Mouse (Mus musculus): Measurements from ENCODE around the gene Abcg1.
A peak's percentile ranks its signal among the peaks of the same experiment; 100 is the strongest.

The Abcg1 gene

GRCm38 (mm10) chr17:31057151-31057890 is at the start of gene Abcg1:
Gene Abcg1 (plus strand): TSS chr17:31057675.
- DNase-seq (ENCODE audit: low read depth in 1 of 2, low spot score in 2 of 2), result no peak

DNA sequence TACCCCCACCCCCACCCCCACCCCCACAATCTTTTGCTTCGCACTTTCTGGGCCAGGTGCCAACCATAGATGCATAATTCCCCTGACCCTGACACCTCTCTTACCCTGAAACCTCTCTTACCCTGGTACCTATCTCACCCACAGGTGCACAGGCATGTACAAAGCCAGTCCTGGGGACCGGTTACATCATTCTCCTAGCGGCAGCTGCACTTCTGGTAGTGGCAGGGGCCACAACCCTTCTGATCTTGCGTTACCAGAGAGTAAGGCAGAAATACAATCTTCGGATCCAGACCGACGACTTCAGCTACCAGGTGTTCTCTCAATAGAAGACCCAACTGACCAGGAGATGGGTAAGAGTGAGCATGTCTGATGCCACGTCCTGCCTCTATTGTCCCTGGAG is 49.1 kb upstream of the Abcg1 start:
- no peak for DNase-seq (ENCODE audit: low read depth in 1 of 2, low spot score in 2 of 2)

GRCm38 (mm10) chr17:31011551-31012394 is 45.7 kb upstream of the Abcg1 start:
- peak in 1 of 2 experiments; percentile 21 for DNase-seq (ENCODE audit: low read depth in 1 of 2, low spot score in 2 of 2)

GRCm38 (mm10) chr17:31018267-31018666 is 39.2 kb upstream of the Abcg1 start:
- DNase-seq (ENCODE audit: low read depth in 1 of 2, low spot score in 2 of 2), result peak; percentile 21 to 45

DNA sequence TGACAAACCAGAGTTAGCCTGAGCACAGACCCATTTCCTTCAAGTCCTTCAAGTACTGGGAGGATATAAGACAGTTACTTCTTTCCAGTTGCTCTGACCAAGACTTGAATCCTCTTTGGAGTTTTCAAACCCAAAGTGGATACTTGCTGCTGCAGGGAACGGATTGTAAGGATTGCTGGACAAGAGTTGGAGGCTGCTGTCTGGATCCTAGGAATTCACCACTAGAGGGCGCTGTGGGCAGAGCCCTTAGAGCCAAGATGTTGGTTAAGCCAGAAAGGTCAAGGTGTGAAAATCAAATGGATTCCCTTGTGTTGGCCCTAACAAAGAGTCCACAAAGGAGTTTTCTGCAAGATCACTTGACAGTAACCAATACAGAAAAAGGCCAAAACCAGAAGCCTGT is 38.0 kb upstream of the Abcg1 start:
- peak in 1 of 2 experiments; percentile 46 for DNase-seq (ENCODE audit: low read depth in 1 of 2, low spot score in 2 of 2)

- DNase-seq (ENCODE audit: low read depth in 1 of 2, low spot score in 2 of 2), result no peak
Measured at GRCm38 (mm10) chr17:31020078-31020477, 37.4 kb upstream of the Abcg1 start.

- no peak for DNase-seq (ENCODE audit: low read depth in 1 of 2, low spot score in 2 of 2)
Measured at GRCm38 (mm10) chr17:31021276-31021675, 36.2 kb upstream of the Abcg1 start.

DNA sequence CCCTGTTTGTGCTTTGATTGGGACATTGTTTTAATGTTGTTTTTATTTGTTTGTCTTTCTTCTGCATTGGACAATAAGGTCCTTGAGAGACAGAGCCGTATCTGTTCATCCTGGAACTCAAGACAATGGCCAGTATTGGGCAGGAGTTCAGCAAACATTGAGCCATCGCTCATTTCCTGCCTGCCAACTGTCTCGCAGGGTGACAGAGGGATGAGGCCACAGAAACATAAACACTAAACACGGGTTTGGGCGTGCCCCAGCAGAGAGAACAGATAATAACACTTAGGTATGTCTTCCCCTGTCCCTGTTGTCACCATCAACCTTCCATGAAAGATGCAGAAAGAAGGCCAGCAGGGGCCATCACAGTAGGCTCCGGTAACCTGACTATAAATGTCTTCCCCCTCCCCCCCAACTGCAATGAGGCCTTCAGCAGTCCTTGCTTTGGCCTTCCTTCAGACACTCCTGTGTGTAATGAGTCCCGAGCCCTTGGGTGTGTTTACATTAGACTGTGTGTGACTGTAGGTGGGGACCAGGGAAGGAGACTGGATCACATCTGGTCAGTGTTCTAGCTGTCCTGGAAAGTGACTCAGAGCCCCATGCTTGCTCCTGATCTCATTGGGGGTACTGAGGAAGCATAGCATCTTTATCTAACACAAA is 33.2 kb upstream of the Abcg1 start:
- DNase-seq (ENCODE audit: low read depth in 1 of 2, low spot score in 2 of 2), result no peak

GRCm38 (mm10) chr17:31024782-31025125 is 32.7 kb upstream of the Abcg1 start:
- no peak for DNase-seq (ENCODE audit: low read depth in 1 of 2, low spot score in 2 of 2)

GRCm38 (mm10) chr17:31026986-31027385 is 30.5 kb upstream of the Abcg1 start:
- DNase-seq (ENCODE audit: low read depth in 1 of 2, low spot score in 2 of 2), result no peak

DNA sequence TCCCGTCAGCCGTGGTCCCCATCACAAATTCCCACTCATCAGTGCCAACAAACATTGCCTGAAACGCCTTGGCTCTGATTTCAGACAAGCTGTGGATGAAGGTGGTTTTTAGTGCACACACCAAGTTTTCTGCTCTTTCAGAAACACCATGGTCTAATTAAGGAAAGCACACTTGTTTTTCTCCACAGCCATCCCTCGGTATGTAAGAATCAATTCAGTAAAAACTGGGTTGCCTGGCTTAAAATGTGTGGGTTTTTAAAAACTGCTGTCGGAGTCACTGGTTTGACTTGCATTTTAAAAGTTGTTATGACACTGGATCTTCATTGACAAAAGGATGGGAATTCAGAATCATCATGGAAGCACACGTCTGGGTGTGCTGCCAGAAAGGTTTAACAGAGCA is 29.8 kb upstream of the Abcg1 start:
- no peak for DNase-seq (ENCODE audit: low read depth in 1 of 2, low spot score in 2 of 2)

- DNase-seq (ENCODE audit: low read depth in 1 of 2, low spot score in 2 of 2), result no peak
Measured at GRCm38 (mm10) chr17:31028821-31029370, 28.6 kb upstream of the Abcg1 start.

- no peak for DNase-seq (ENCODE audit: low read depth in 1 of 2, low spot score in 2 of 2)
Measured at GRCm38 (mm10) chr17:31029407-31029806, 28.1 kb upstream of the Abcg1 start.

DNA sequence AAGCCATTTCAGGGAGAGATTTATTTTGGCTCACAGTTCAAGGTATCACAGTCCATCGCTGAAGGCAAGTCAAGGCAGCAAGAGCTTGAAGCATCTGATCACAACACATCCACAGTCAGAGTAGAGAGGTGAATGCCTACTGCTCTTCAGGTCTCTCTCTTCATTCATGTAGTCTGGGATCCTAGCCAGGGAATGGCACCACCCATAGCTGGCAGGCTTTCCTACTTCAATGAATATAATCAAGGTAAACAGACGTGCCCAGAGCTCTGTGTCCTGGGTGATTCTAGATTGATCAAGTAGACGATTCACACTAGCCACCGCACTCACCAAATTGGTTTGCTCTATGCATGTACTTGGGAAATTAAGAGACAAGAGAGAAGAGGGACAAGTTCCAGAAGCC is 25.1 kb upstream of the Abcg1 start:
- DNase-seq (ENCODE audit: low read depth in 1 of 2, low spot score in 2 of 2), result no peak

GRCm38 (mm10) chr17:31033251-31033650 is 24.2 kb upstream of the Abcg1 start:
- DNase-seq (ENCODE audit: low read depth in 1 of 2, low spot score in 2 of 2), result no peak

GRCm38 (mm10) chr17:31034165-31034564 is 23.3 kb upstream of the Abcg1 start:
- DNase-seq (ENCODE audit: low read depth in 1 of 2, low spot score in 2 of 2), result no peak

DNA sequence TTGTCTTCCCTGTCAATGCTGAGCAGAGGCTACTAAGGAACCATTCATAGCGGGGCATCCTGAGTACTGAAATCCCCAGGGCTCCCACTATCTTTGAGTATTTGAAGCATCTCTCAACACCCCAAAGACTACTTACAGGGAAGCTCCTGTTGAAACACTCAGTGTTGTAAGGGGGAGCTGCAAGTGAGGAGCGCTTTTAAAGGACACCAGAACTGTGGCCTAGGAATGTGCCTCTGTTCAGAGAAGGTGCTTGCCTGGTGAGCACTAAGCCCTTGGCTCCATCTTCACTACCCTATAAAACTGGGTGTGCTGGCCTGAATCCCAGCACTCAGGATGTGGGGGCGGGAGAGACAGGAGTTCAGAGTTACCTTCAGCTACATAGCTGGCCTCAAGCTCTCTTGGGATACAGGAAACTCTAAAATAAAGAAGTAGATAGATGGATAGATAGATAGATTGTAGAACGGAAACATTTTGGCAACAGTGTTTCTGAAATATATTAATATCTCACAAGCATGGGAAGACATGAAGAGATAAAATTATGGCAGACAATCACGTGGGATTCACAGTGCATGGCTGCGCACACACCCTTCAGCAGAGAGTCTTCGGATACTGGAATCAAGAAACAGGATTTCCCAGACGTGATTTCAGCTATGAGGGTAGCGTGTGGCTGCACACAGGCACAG is 22.7 kb upstream of the Abcg1 start:
- DNase-seq (ENCODE audit: low read depth in 1 of 2, low spot score in 2 of 2), result no peak

GRCm38 (mm10) chr17:31036168-31036876 is 21.2 kb upstream of the Abcg1 start:
- no peak for DNase-seq (ENCODE audit: low read depth in 1 of 2, low spot score in 2 of 2)

DNA sequence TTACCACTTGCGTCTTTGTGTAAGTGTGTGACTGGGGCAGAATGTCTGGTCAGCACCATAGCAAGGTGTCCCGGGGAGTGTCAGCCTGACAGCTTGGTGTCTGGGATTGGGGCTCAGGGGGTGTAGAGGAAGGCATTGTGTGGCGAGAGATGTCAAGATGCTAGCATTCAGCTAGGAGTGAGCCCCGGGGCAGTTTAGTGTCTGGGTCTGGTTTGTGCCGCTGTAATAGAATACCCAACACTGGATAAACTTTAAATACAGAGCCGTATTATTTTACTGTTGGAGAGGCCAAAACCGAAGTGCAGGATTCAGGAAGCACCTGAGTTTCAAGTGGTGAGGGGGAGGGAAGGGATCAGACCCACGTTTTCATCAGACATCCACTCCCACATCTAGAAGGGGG is 20.1 kb upstream of the Abcg1 start:
- DNase-seq (ENCODE audit: low read depth in 1 of 2, low spot score in 2 of 2), result no peak

DNA sequence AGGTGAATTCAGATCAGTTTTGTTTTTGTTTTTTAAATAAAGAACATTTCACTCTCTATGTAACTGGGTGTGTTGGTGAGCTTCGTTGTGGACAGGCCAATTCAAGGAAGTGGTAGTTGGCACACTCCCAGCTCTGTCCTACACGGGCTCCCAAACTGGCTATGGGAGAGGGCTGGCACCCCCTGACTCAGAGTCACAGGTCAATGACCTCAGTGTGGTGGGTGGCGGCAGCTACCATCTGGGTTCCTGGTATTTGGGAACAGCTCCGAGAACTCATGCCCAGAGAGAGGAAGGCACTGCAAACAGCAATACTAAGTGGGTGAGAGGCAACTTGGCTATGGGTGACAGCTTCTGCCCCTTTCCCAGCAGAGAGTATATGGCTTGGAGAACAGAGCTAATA is 19.1 kb upstream of the Abcg1 start:
- DNase-seq (ENCODE audit: low read depth in 1 of 2, low spot score in 2 of 2), result peak; percentile 82 to 83
